Mouse (Mus musculus) stomach, postnatal 0 days (tissue): ENCODE results near the gene Sptbn2.

Experiments
- CTCF ChIP-seq: IDR thresholded peaks from 2 replicates; pipeline ENCODE4 v1.5.1; 2016; ENCODE audit warnings: antibody characterized with exemption, low read depth, mild to moderate bottlenecking, moderate library complexity
- EP300 ChIP-seq: optimal IDR thresholded peaks from 2 replicates; pipeline ENCODE3; 2016; ENCODE audit warnings: antibody characterized with exemption

GRCm38 (mm10) chr19:4756921-4757320 lies 46.0 kb downstream of the Sptbn2 start:
- TF ChIP-seq CTCF (no peak), EP300 (no peak)
